Mouse (Mus musculus) cerebellum, adult 2 months (tissue): ENCODE data around the gene Peak1.

Source experiments
- CTCF ChIP-seq: fragments of 200-500 bp; IDR thresholded peaks from 2 replicates; pipeline ENCODE4 v1.5.1; 2011; ENCODE audit warnings: low read depth, mild to moderate bottlenecking, control low read depth, low read length, moderate library complexity, borderline replicate concordance; ENCODE audit not compliant: insufficient read depth
- POLR2A ChIP-seq: fragments of 200-500 bp; IDR thresholded peaks from 2 replicates; pipeline ENCODE4 v1.6.1; 2011; ENCODE audit warnings: low read length, control low read depth, borderline replicate concordance; ENCODE audit not compliant: insufficient read depth

DNA sequence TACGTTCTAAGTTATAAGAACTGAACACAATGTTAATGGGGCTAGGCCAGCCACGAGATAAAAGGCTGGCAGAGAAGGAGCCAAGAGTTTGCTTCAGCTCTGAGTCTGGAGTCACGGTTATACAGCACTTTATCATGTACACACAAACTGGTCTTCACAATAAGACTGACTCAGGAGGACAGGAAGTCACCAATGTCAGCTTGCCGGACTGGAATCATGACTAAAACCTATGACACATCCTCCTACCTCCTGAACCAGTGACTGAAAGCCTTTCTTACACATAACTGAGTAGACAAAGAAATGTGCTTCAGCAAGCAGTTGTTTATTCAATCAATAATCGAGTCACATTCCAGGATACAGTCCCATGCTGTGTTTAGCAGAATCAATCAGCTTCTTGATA lies 47.2 kb downstream of the Peak1 start:
- no peak for TF ChIP-seq CTCF
- no peak for TF ChIP-seq POLR2A
